Mouse (Mus musculus) megakaryocyte, embryonic 14.5 days (primary cell): ENCODE data around the gene Ece2.

Experiments
- FLI1 ChIP-seq: IDR thresholded peaks from 2 replicates; pipeline ENCODE4 v1.6.1; 2012; ENCODE audit warnings: low read length, inconsistent platforms, mixed read lengths
- GATA1 ChIP-seq: IDR thresholded peaks from 3 replicates; pipeline ENCODE4 v1.6.1; 2012; ENCODE audit warnings: mixed read lengths, low read length, inconsistent platforms, borderline replicate concordance

- TF ChIP-seq FLI1, result no peak
- TF ChIP-seq GATA1, result no peak
Observed at GRCm38 (mm10) chr16:20677974-20678675, 48.5 kb downstream of the Ece2 start.
